Mouse (Mus musculus) cerebellum, adult 18-20 months (tissue): Measurements from ENCODE around the gene Reep3.

Experiments
- DNase-seq, 2 experiments: peaks; one replicate each; pipeline ENCODE4 v3.0.0; 2021

Reep3 gene

GRCm38 (mm10) chr10:66968541-66968940 lies 128.2 kb downstream of the Reep3 start:
- no peak for DNase-seq

- DNase-seq, result no peak
These were observed 130.2 kb downstream of the Reep3 start for GRCm38 (mm10) chr10:66966391-66967109.

- no peak for DNase-seq
These were observed 136.6 kb downstream of the Reep3 start for GRCm38 (mm10) chr10:66960136-66960535.
